Mouse (Mus musculus) lung, adult 2 months (tissue): ENCODE results near the gene Robo1. TPM values are rescaled to one million over a fixed set of nuclear protein-coding genes. Genes with fewer than 3 reads are reported as not detected.
"Not testable (repeated sequence)": the region's sequence is repeated elsewhere in the genome, so short reads cannot be mapped to it uniquely, and the experiment has no call there.

ENCODE experiments used
- DNase-seq: peaks from one replicate; pipeline ENCODE4 v3.0.0; 2022
- H3K4me1 ChIP-seq: fragments of 200-500 bp; 2 replicates; pipeline ENCODE4 v1.6.1; 2011; ENCODE audit warnings: low read length; ENCODE audit not compliant: control insufficient read depth, insufficient read depth
- H3K4me3 ChIP-seq: fragments of 200-500 bp; replicated peaks from 2 replicates; pipeline ENCODE3; 2011; ENCODE audit warnings: low read depth, mild to moderate bottlenecking, control low read depth, low read length; ENCODE audit errors: extremely low read depth
- CTCF ChIP-seq: fragments of 200-500 bp; IDR thresholded peaks from 2 replicates; pipeline ENCODE4 v1.5.1; 2011; ENCODE audit warnings: mild to moderate bottlenecking, low read length, control low read depth; ENCODE audit not compliant: insufficient read depth
- POLR2A ChIP-seq: fragments of 200-500 bp; IDR thresholded peaks from 2 replicates; pipeline ENCODE4 v1.6.1; 2011; ENCODE audit warnings: low read depth, mild to moderate bottlenecking, control low read depth, low read length, borderline replicate concordance; ENCODE audit errors: extremely low read depth
- WGBS: fragments of 180-500 bp; shearing (Covaris S2); methylation state at CpG from one replicate; pipeline ENCODE4 v1.1.7; 2018; 5-methylcytosine and 5-hydroxymethylcytosine counted together
- polyA plus RNA-seq: library from polyadenylated mRNA; depleted of rRNA; stranded (reverse); fragments of >200 nt; gene quantifications from 2 replicates; pipeline ENCODE4 v1.2.3, GENCODE M21; 2012

Robo1 gene
- polyA plus RNA-seq, 1 experiment = 8.3 TPM

GRCm38 (mm10) chr16:72538171-72538570 lies 230.1 kb downstream of the Robo1 start:
- DNase-seq = no peak
- TF ChIP-seq POLR2A (no peak), CTCF (no peak)
- Histone ChIP-seq H3K4me1 (no peaks in the 10 kb centered on the region), H3K4me3 (no peak overlapping the region)
- WGBS = 42% methylated on average over 3 of the region's 3 CpGs

GRCm38 (mm10) chr16:72543928-72544327 lies 235.8 kb downstream of the Robo1 start:
- TF ChIP-seq CTCF (no peak), POLR2A (no peak)
- H3K4me3 ChIP-seq = no peak overlapping the region
- H3K4me1 ChIP-seq = no peaks in the 10 kb centered on the region
- no peak for DNase-seq
- 64% methylated on average over 3 of the region's 3 CpGs for WGBS

- no peak for DNase-seq
- Histone ChIP-seq H3K4me3 (no peak overlapping the region), H3K4me1 (no peaks in the 10 kb centered on the region)
- WGBS = 77% methylated on average over 2 of the region's 2 CpGs
- TF ChIP-seq CTCF = no peak
- TF ChIP-seq POLR2A = no peak
Measured at GRCm38 (mm10) chr16:72544950-72545349, 236.8 kb downstream of the Robo1 start.

GRCm38 (mm10) chr16:72551672-72552243 lies 243.7 kb downstream of the Robo1 start:
- 83% methylated on average over 8 of the region's 8 CpGs for WGBS
- no peak for DNase-seq
- TF ChIP-seq CTCF (no peak), POLR2A (no peak)
- Histone ChIP-seq H3K4me1 (no peaks in the 10 kb centered on the region), H3K4me3 (no peak overlapping the region)

GRCm38 (mm10) chr16:72553713-72554112 lies 245.6 kb downstream of the Robo1 start:
- H3K4me1 ChIP-seq = no peaks in the 10 kb centered on the region
- no peak overlapping the region for H3K4me3 ChIP-seq
- no peak for TF ChIP-seq POLR2A
- TF ChIP-seq CTCF = no peak
- 66% methylated on average over 5 of the region's 5 CpGs for WGBS
- DNase-seq = no peak

- not testable (repeated sequence) for DNase-seq, H3K4me3 ChIP-seq, H3K4me1 ChIP-seq
- WGBS = 47% methylated on average over 2 of the region's 2 CpGs
Measured at GRCm38 (mm10) chr16:72562149-72562548, 254.0 kb downstream of the Robo1 start.

GRCm38 (mm10) chr16:72563196-72563963 lies 255.3 kb downstream of the Robo1 start:
- Histone ChIP-seq H3K4me3 (no peak overlapping the region), H3K4me1 (no peaks in the 10 kb centered on the region)
- DNase-seq = no peak
- 34% methylated on average over 15 of the region's 15 CpGs for WGBS
- TF ChIP-seq POLR2A (no peak), CTCF (no peak)

GRCm38 (mm10) chr16:72575171-72575570 lies 267.1 kb downstream of the Robo1 start:
- DNase-seq = no peak
- Histone ChIP-seq H3K4me1 (no peaks in the 10 kb centered on the region), H3K4me3 (no peak overlapping the region)
- TF ChIP-seq CTCF = no peak
- no peak for TF ChIP-seq POLR2A
- 87% methylated on average over 1 of the region's 1 CpGs for WGBS

- H3K4me1 ChIP-seq = no peaks in the 10 kb centered on the region
- TF ChIP-seq POLR2A (no peak), CTCF (no peak)
- DNase-seq = no peak
- no peak overlapping the region for H3K4me3 ChIP-seq
- 73% methylated on average over 7 of the region's 7 CpGs for WGBS
Measured at GRCm38 (mm10) chr16:72576956-72577355, 268.9 kb downstream of the Robo1 start.
